Mouse (Mus musculus): Measurements from ENCODE around the gene Inhba. TPM values are rescaled to one million over a fixed set of nuclear protein-coding genes. Genes with fewer than 3 reads are reported as not detected.

Gene Inhba
- polyA plus RNA-seq, 1 experiment from 2014 or later = 4.2 TPM

DNA sequence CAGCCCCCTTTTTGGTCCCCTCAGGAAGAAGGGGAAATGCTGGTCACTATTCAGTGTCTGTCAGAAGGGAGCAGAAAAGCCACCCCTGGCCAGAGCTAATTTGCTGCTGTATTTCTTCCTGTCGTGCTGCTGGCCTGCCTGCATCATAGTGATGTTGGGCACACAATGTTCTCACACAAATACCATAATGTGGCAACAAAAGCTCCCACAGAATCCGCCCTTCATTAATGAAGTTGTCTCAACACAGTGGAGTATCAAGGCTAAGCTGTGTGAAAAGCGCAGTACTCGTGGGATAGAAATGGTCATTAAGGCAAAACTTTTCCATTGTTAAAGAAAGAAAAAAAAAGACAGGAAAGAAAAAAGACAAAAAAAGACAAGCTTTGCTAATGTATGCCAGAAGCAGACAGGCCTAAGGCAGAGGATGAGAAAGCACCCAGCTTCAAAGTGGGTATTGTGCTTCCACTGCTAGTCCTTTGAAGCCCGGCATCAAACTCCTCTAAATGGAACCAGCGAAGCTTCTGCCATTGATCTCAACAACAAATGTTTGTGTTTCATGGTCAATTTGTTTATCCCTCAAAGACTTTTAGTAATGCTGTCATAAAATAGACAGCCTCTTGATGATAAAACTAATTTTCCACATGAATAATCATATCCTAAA, 21.4 kb downstream of the Inhba start:
- Histone ChIP-seq H3K4me1 (ENCODE audit: control insufficient read depth, insufficient read depth, low read length) (no peaks in the 10 kb centered on the region), H3K36me3 (ENCODE audit: control insufficient read depth, insufficient read depth, low read length) (no peaks in the 10 kb centered on the region), H3K4me3 (replicated peaks; ENCODE audit: low read length) (no peak overlapping the region), H3K9ac (ENCODE audit: low read length) (no peak overlapping the region), H3K9me3 (replicated peaks; ENCODE audit: control insufficient read depth, low read length) (no peaks in the 10 kb centered on the region), H3K4me2 (ENCODE audit: low read depth, low read length) (no peak overlapping the region), H3K27me3 (ENCODE audit: control insufficient read depth, insufficient read depth, low read length) (no peaks in the 10 kb centered on the region), H3K27ac (ENCODE audit: low read length) (no peak overlapping the region)
- ATAC-seq (ENCODE audit: insufficient read depth, low FRiP score) = no peak
- WGBS = 69% methylated on average over 6 of the region's 6 CpGs

GRCm38 (mm10) chr13:16069079-16069478, 57.4 kb downstream of the Inhba start:
- Histone ChIP-seq H3K4me2 (ENCODE audit: low read depth, low read length) (no peak overlapping the region), H3K4me1 (ENCODE audit: control insufficient read depth, insufficient read depth, low read length) (no peaks in the 10 kb centered on the region), H3K27ac (ENCODE audit: low read length) (no peak overlapping the region), H3K36me3 (ENCODE audit: control insufficient read depth, insufficient read depth, low read length) (no peaks in the 10 kb centered on the region), H3K9ac (ENCODE audit: low read length) (no peak overlapping the region), H3K4me3 (replicated peaks; ENCODE audit: low read length) (no peak overlapping the region), H3K27me3 (ENCODE audit: control insufficient read depth, insufficient read depth, low read length) (no peaks in the 10 kb centered on the region), H3K9me3 (replicated peaks; ENCODE audit: control insufficient read depth, low read length) (no peaks in the 10 kb centered on the region)
- WGBS = 74% methylated on average over 2 of the region's 2 CpGs
- ATAC-seq (ENCODE audit: insufficient read depth, low FRiP score) = no peak

GRCm38 (mm10) chr13:16077276-16077675, 65.6 kb downstream of the Inhba start:
- 74% methylated on average over 5 of the region's 5 CpGs for WGBS
- Histone ChIP-seq H3K4me1 (ENCODE audit: control insufficient read depth, insufficient read depth, low read length) (0 out of 2 replicates have a peak, but pooled peaks cover 3% of the 10 kb centered on the region), H3K9me3 (replicated peaks; ENCODE audit: control insufficient read depth, low read length) (no peaks in the 10 kb centered on the region), H3K27me3 (ENCODE audit: control insufficient read depth, insufficient read depth, low read length) (no peaks in the 10 kb centered on the region), H3K4me3 (replicated peaks; ENCODE audit: low read length) (no peak overlapping the region), H3K27ac (ENCODE audit: low read length) (no peak overlapping the region), H3K9ac (ENCODE audit: low read length) (no peak overlapping the region), H3K36me3 (ENCODE audit: control insufficient read depth, insufficient read depth, low read length) (no peaks in the 10 kb centered on the region), H3K4me2 (ENCODE audit: low read depth, low read length) (no peak overlapping the region)
- ATAC-seq (ENCODE audit: insufficient read depth, low FRiP score) = no peak

DNA sequence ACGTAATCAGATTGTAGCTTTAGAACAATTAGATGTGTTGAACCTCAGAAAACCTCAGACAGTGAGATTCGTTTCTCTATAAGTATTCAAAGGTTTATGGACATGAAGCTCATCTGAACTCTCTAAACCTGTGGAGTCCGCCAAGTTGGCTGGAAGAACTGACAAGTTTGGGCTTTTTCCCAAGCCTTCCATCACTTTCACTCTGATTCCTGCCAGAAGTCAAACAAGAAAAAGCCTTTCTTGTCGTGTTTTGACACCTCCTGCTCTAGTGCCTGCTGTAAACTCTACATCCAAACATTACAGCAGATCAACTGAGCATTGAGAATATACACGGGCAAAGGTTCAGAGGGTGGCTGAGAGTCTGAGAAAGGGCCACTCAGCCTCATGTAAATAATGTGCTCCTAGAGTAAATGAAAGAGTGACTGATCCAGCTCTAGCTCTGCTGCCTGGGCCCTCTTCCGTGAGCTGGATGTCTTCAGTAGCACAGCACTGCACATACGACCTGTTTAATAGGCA, 66.6 kb downstream of the Inhba start:
- ATAC-seq (ENCODE audit: insufficient read depth, low FRiP score) = no peak
- H3K9me3 ChIP-seq (replicated peaks; ENCODE audit: control insufficient read depth, low read length) = no peaks in the 10 kb centered on the region
- WGBS = 45% methylated on average over 7 of the region's 7 CpGs
- H3K4me1 ChIP-seq (ENCODE audit: control insufficient read depth, insufficient read depth, low read length) = 0 out of 2 replicates have a peak, but pooled peaks cover 3% of the 10 kb centered on the region
- H3K27me3 ChIP-seq (ENCODE audit: control insufficient read depth, insufficient read depth, low read length) = no peaks in the 10 kb centered on the region
- H3K4me3 ChIP-seq (replicated peaks; ENCODE audit: low read length) = no peak overlapping the region
- no peak overlapping the region for H3K9ac ChIP-seq (ENCODE audit: low read length)
- no peak overlapping the region for H3K27ac ChIP-seq (ENCODE audit: low read length)
- no peaks in the 10 kb centered on the region for H3K36me3 ChIP-seq (ENCODE audit: control insufficient read depth, insufficient read depth, low read length)
- H3K4me2 ChIP-seq (ENCODE audit: low read depth, low read length) = no peak overlapping the region

DNA sequence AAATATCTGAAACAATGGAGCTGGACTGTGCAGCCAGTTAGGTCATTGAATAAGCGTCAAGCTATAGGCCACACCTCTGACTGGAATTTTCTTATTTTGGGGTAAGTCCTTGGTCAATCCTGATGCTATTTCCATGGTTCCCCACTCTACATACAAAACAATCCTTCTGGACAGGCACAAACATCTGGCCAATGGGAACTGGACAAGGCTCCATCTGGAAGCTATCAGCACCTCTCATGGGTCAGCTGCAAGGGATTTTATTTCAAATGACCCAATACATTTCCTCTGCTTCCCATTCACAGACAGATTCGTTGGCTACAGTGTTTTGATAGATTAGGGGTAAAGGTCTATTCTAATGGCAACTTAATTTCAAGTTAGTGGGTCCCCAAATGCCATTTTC, 68.6 kb downstream of the Inhba start:
- 51% methylated on average over 2 of the region's 2 CpGs for WGBS
- H3K9me3 ChIP-seq (replicated peaks; ENCODE audit: control insufficient read depth, low read length) = no peaks in the 10 kb centered on the region
- ATAC-seq (ENCODE audit: insufficient read depth, low FRiP score) = no peak
- H3K4me2 ChIP-seq (ENCODE audit: low read depth, low read length) = no peak overlapping the region
- H3K4me3 ChIP-seq (replicated peaks; ENCODE audit: low read length) = no peak overlapping the region
- H3K9ac ChIP-seq (ENCODE audit: low read length) = no peak overlapping the region
- no peak overlapping the region for H3K27ac ChIP-seq (ENCODE audit: low read length)
- H3K27me3 ChIP-seq (ENCODE audit: control insufficient read depth, insufficient read depth, low read length) = no peaks in the 10 kb centered on the region
- H3K4me1 ChIP-seq (ENCODE audit: control insufficient read depth, insufficient read depth, low read length) = 0 out of 2 replicates have a peak, but pooled peaks cover 3% of the 10 kb centered on the region
- no peaks in the 10 kb centered on the region for H3K36me3 ChIP-seq (ENCODE audit: control insufficient read depth, insufficient read depth, low read length)

All from stomach, embryonic 16.5 days (tissue).